ENCODE assay signal across 9 mouse cellular contexts in the genomic region with DNA sequence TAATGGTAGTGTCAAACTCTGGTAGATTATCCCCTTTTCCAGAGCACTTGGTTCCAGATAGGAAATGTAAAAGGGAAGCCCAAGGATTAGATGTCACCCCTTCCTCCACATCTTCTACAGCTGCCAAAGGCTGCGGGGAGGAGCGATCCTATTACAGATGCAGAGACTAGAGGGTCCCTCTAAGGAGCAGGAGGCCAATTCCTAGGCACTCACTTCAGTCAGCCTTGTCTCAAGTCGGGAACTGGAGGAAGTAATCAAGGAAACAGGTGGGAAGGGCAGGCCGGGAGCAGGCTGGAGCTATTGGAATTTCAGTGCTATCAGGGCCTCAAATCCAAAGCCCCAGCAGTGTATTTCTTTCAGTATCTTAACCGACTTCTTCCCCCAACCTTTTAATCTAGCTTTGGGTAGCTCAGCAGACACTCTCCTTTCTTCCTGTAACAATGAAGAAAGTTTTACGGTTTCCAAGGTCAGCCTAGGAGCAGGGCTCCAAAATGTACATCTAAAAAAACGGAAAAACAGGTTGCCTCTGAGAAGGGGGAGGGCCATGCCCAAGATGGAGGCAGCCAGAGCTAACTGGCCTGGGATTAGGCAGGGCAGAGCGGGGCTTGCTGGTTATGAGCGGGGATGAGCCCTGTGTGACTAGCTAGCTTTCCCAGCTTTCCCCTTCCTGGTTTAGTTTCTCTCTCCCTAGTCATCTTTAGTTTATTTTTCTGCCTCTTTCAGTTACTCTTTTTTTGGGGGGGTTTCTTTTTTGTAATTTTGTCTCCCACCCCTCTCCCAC. TPM values are rescaled to one million over a fixed set of nuclear protein-coding genes. Genes with fewer than 3 reads are reported as not detected.
A peak's percentile ranks its signal among the peaks of the same experiment; 100 is the strongest.
DNase-seq lines count a peak whose midpoint lies in the region; ATAC-seq and TF ChIP-seq lines count a peak whose summit lies in the region.
"Had no signal": no experiment of that assay in that cellular context is flagged by ENCODE, and none has a peak within 500 bp of the region (broad histone marks: within the 10 kb centered on the region; RNA-seq: fewer than 3 reads in every experiment).

No protein-coding gene starts in this region.

- no peaks in the 10 kb centered on the region for H3K27me3 ChIP-seq in forebrain, embryonic 16.5 days (replicated peaks; ENCODE audit: control insufficient read depth, insufficient read depth, low read length)
- H3K27me3 ChIP-seq in liver, embryonic 16.5 days (ENCODE audit: control insufficient read depth, insufficient read depth, low read depth, low read length) = peaks cover 7% of the 10 kb centered on the region

- no peaks in the 10 kb centered on the region for H3K36me3 ChIP-seq in forebrain, embryonic 16.5 days (ENCODE audit: control insufficient read depth, insufficient read depth)
- peaks cover 5% of the 10 kb centered on the region; the same call in 1 of the 2 replicates for H3K36me3 ChIP-seq in liver, embryonic 16.5 days (ENCODE audit: control insufficient read depth, insufficient read depth)

- no peak for TF ChIP-seq CTCF in lung, adult 2 months (IDR thresholded peaks at IDR 0.05; ENCODE audit: insufficient read depth, low read length)

- peak; percentile 94 for DNase-seq in heart, adult 11 months
- DNase-seq in heart, postnatal 36 days = no peak
- no peak for DNase-seq in frontal cortex, postnatal 36 days (ENCODE audit: low spot score in 2 of 2)
- no peak for DNase-seq in thymus, adult 18-20 months
- DNase-seq in lung, adult 2 months = no peak

- WGBS in forebrain, embryonic 16.5 days = 3% methylated on average over 9 of the region's 9 CpGs
- 51% methylated on average over 9 of the region's 9 CpGs for WGBS in liver, embryonic 16.5 days (ENCODE audit: insufficient replicate concordance)
- WGBS in lung, adult 2 months = 41% methylated on average over 9 of the region's 9 CpGs

- peaks cover 17% of the 10 kb centered on the region for H3K4me1 ChIP-seq in brown adipose tissue, adult 24 weeks (ENCODE audit: control insufficient read depth, insufficient read depth, insufficient read length, low read length)
- H3K4me1 ChIP-seq in forebrain, embryonic 16.5 days (replicated peaks; ENCODE audit: control insufficient read depth, insufficient read depth, low read length) = peaks cover 70% of the 10 kb centered on the region
- peaks cover 14% of the 10 kb centered on the region for H3K4me1 ChIP-seq in liver, embryonic 16.5 days (ENCODE audit: control insufficient read depth, low read depth, low read length)
- H3K4me1 ChIP-seq in lung, adult 2 months (ENCODE audit: control insufficient read depth, insufficient read depth, low read length) = peaks cover 26% of the 10 kb centered on the region

- no peaks in the 10 kb centered on the region for H3K9me3 ChIP-seq in forebrain, embryonic 16.5 days (ENCODE audit: control insufficient read depth, low read length)
- no peaks in the 10 kb centered on the region for H3K9me3 ChIP-seq in liver, embryonic 16.5 days (replicated peaks; ENCODE audit: control insufficient read depth, low read length)

- H3K27ac ChIP-seq in brown adipose tissue, adult 24 weeks (replicated peaks; ENCODE audit: low read depth, low read length) = peak overlapping the region; percentile 91
- peak overlapping the region; percentile 99 for H3K27ac ChIP-seq in forebrain, embryonic 16.5 days (ENCODE audit: low read length)
- H3K27ac ChIP-seq in liver, embryonic 16.5 days (ENCODE audit: low read length) = 0 out of 2 replicates have a peak overlapping the region, but pooled peaks have one; percentile 8

- no peak for TF ChIP-seq POLR2A in lung, adult 2 months (IDR thresholded peaks at IDR 0.05; ENCODE audit: borderline replicate concordance, extremely low read depth, low read depth, low read length)

- H3K9ac ChIP-seq in forebrain, embryonic 16.5 days (replicated peaks; ENCODE audit: low read depth, low read length) = peak overlapping the region; percentile 53
- no peak overlapping the region for H3K9ac ChIP-seq in liver, embryonic 16.5 days (ENCODE audit: low read depth, low read length)

- intact Hi-C loops in heart, postnatal 36 days (cut with DNase I) = no loop called here

- no peak for ATAC-seq in forebrain, embryonic 16.5 days
- no peak for ATAC-seq in liver, embryonic 16.5 days (ENCODE audit: low read depth)

- peak overlapping the region; percentile 95 for H3K4me2 ChIP-seq in forebrain, embryonic 16.5 days (ENCODE audit: low read length)
- no peak overlapping the region for H3K4me2 ChIP-seq in liver, embryonic 16.5 days (ENCODE audit: low read depth, low read length)

- H3K4me3 ChIP-seq in brown adipose tissue, adult 24 weeks (ENCODE audit: insufficient read depth, low read depth, low read length) = peak overlapping the region; percentile 81
- H3K4me3 ChIP-seq in forebrain, embryonic 16.5 days (replicated peaks; ENCODE audit: low read length) = peak overlapping the region; percentile 69
- H3K4me3 ChIP-seq in liver, embryonic 16.5 days (ENCODE audit: low read depth, low read length) = no peak overlapping the region
- H3K4me3 ChIP-seq in lung, adult 2 months (replicated peaks; ENCODE audit: extremely low read depth, low read depth, low read length) = no peak overlapping the region

RNA-seq across cellular contexts. Expression of gene Pea15a, which starts 2.4 kb away (rescaled TPM):
- total RNA-seq in heart, postnatal 36 days (2021) = 10 to 100 TPM; 59.1 to 65.0 TPM
- 41.7 and 43.8 TPM in 2 replicates for polyA plus RNA-seq in brown adipose tissue, adult 24 weeks (2012; ENCODE audit: insufficient read depth, insufficient read length, missing spikeins)
- 472 and 511 TPM in 2 replicates for polyA plus RNA-seq in forebrain, embryonic 16.5 days (2015; fragmentation: Nextera tagmentation; extraction: Ambion mirVana)
- 20.6 and 21.5 TPM in 2 replicates for polyA plus RNA-seq in liver, embryonic 16.5 days (2015; fragmentation: Nextera tagmentation; extraction: Ambion mirVana)
- 88.2 and 137 TPM in 2 replicates for polyA plus RNA-seq in lung, adult 2 months (2012; rRNA removed)

RNA-seq across cellular contexts. Expression of gene Casq1, which starts 15.4 kb away (rescaled TPM):
- 1 to 10 TPM; 8.0 to 8.6 TPM for total RNA-seq in heart, postnatal 36 days (2021)
- polyA plus RNA-seq in brown adipose tissue, adult 24 weeks (2012; ENCODE audit: insufficient read depth, insufficient read length, missing spikeins) = 29.6 and 47.6 TPM in 2 replicates
- 4.7 and 7.2 TPM in 2 replicates for polyA plus RNA-seq in forebrain, embryonic 16.5 days (2015; fragmentation: Nextera tagmentation; extraction: Ambion mirVana)
- polyA plus RNA-seq in liver, embryonic 16.5 days (2015; fragmentation: Nextera tagmentation; extraction: Ambion mirVana) = 2.6 and 7.5 TPM in 2 replicates
- polyA plus RNA-seq in lung, adult 2 months (2012; rRNA removed) = 3.2 and 49.0 TPM in 2 replicates

RNA-seq across cellular contexts. Expression of gene Atp1a4, which starts 54.0 kb away (rescaled TPM):
- total RNA-seq in heart, postnatal 36 days (2021) = not detected
- polyA plus RNA-seq in brown adipose tissue, adult 24 weeks (2012; ENCODE audit: insufficient read depth, insufficient read length, missing spikeins) = not detected in 2 replicates
- polyA plus RNA-seq in forebrain, embryonic 16.5 days (2015; fragmentation: Nextera tagmentation; extraction: Ambion mirVana) = 0.11 TPM in 1 of 2 replicates, not detected in the other
- polyA plus RNA-seq in liver, embryonic 16.5 days (2015; fragmentation: Nextera tagmentation; extraction: Ambion mirVana) = not detected in 2 replicates
- polyA plus RNA-seq in lung, adult 2 months (2012; rRNA removed) = 0.05 and 1.2 TPM in 2 replicates
- total RNA-seq: common myeloid progenitor, adult 5-6 weeks had no signal

RNA-seq across cellular contexts. Expression of gene Dcaf8, which starts 56.3 kb away (rescaled TPM):
- 100 to 1,000 TPM; 124 to 129 TPM for total RNA-seq in heart, postnatal 36 days (2021)
- polyA plus RNA-seq in brown adipose tissue, adult 24 weeks (2012; ENCODE audit: insufficient read depth, insufficient read length, missing spikeins) = 49.0 and 61.8 TPM in 2 replicates
- polyA plus RNA-seq in forebrain, embryonic 16.5 days (2015; fragmentation: Nextera tagmentation; extraction: Ambion mirVana) = 106 and 107 TPM in 2 replicates
- polyA plus RNA-seq in liver, embryonic 16.5 days (2015; fragmentation: Nextera tagmentation; extraction: Ambion mirVana) = 61.2 and 61.3 TPM in 2 replicates
- 58.0 and 74.9 TPM in 2 replicates for polyA plus RNA-seq in lung, adult 2 months (2012; rRNA removed)

RNA-seq across cellular contexts. Expression of gene Igsf8, which starts 57.2 kb away (rescaled TPM):
- 10 to 100 TPM; 10.9 to 12.4 TPM for total RNA-seq in heart, postnatal 36 days (2021)
- polyA plus RNA-seq in brown adipose tissue, adult 24 weeks (2012; ENCODE audit: insufficient read depth, insufficient read length, missing spikeins) = 4.3 and 10.5 TPM in 2 replicates
- polyA plus RNA-seq in forebrain, embryonic 16.5 days (2015; fragmentation: Nextera tagmentation; extraction: Ambion mirVana) = 136 and 152 TPM in 2 replicates
- 16.8 and 20.6 TPM in 2 replicates for polyA plus RNA-seq in liver, embryonic 16.5 days (2015; fragmentation: Nextera tagmentation; extraction: Ambion mirVana)
- polyA plus RNA-seq in lung, adult 2 months (2012; rRNA removed) = 90.8 and 105 TPM in 2 replicates

Comparison
In these comparisons a context has a peak if more than half of its experiments do, and no peak if none do; other contexts are left out.
1. H3K27ac ChIP-seq: peak in every context shown above with its lines; median percentile 99 in forebrain, embryonic 16.5 days; 91 in brown adipose tissue, adult 24 weeks; 8 in liver, embryonic 16.5 days.
2. H3K4me3 ChIP-seq: peak in brown adipose tissue, adult 24 weeks (single experiment) and forebrain, embryonic 16.5 days (single experiment); none in liver, embryonic 16.5 days (single experiment) and lung, adult 2 months (single experiment).